Mouse (Mus musculus) adrenal gland, adult 2 months (tissue): ENCODE results near the gene Zbtb12. TPM values are rescaled to one million over a fixed set of nuclear protein-coding genes. Genes with fewer than 3 reads are reported as not detected.
"Not testable (repeated sequence)": the region's sequence is repeated elsewhere in the genome, so short reads cannot be mapped to it uniquely, and the experiment has no call there.

Experiments
- DNase-seq: peaks from one replicate; pipeline ENCODE4 v3.0.0; 2021
- polyA plus RNA-seq: library from polyadenylated mRNA; depleted of rRNA; stranded (reverse); fragments of >200 nt; gene quantifications from 2 replicates; pipeline ENCODE4 v1.2.3, GENCODE M21; 2012
- total RNA-seq, 2 experiments: library from RNA; stranded (reverse); gene quantifications; 2 replicates each; pipeline ENCODE4 v1.2.3; 2021

Gene Zbtb12
- total and polyA plus RNA-seq, 3 experiments, result 10.8 to 21.5 (median 16.1) TPM

DNA sequence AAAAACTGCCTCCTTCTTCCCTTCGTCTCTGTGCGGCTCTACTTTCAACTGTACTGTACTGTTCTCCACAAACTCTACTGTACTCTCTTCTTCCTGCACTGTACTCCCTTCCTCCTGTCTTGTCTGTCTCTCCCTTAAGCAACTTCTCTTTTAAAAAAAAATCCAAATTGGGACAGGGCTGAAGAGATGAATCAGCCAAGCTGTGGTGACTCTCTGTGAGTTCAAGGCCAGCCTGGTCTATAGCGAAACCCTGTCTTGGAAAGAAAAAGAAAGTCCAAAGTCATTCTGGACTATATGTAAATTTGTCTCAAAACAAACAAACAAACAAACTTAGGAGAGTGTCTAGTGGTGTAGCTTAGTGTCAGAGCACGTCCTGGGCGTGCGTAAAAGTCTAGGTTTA, 5.0 kb upstream of the Zbtb12 start:
- peak; percentile 59 for DNase-seq

DNA sequence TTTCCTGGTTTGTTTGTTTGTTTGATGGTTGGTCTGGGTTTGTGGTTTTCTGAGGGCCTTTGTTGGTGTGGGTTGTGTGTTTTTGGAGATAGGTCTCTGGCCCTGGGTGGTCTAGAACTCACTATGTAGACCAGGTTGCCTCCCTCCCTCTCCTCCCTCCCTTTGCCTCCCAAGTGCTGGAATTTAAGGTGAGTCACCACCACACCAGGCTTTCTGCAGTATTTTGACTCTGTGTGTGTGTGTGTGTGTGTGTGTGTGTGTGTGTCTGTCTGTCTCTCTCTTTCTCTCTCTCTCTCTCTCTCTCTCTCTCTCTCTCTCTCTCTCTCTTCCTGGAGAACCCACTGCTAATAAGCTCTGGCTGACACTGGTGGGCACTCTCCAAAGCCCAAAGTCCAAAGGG, 1.9 kb downstream of the Zbtb12 start:
- no peak for DNase-seq

DNA sequence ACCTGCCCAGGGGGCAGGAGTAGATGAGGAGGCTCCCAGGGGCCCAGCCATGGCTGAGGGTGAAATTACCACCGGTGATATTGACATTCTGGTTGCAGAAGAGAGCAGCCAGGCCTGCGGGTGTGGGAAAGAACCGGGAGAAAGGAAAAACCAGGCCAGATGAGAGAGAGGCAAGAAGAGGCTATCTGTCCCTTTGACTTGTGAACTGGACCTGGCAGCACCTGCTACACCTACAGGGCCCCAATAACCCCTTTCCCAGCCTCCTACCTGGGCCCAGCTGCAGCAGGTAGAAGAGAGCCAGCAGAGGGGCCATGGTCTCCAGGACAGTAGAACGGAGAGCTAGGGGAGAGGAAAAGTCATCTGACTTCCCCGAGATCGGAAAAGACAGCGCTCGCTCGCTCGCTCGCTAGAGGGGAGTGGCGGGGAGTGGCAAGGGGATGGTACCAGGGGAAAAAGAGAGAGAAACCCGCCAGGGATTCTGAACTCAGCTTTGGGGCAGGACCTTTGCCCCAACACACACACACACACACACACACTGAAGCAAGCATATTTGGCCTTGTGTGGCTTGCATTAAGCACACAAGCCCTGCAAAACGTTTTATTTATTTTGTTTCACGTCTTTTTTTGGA, 2.5 kb downstream of the Zbtb12 start, which contains the start of gene Gm20547:
TSS of gene Gm20547 (minus strand) at position 360 of the 628 bp plus-strand sequence.
- DNase-seq, result peak; percentile 64

DNA sequence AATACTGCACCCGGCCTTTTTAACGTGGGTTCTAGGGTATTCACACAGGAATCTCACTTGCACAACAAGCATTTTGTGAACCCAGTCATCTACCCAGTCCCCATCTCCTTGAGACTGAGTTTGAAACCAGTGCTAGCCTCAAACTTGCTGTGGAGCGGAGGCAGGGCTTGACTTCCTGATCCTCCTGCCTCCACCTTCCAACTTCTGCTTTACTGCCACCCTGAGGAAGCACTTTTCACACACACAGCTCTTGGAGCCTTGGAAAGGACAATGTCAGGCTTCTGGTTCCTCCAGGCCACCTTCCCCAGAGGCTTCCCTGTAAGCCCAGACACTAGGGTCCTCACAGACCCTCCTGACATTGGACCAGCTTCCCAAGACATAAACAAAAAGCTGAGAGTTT, 4.0 kb downstream of the Zbtb12 start:
- no peak for DNase-seq

DNA sequence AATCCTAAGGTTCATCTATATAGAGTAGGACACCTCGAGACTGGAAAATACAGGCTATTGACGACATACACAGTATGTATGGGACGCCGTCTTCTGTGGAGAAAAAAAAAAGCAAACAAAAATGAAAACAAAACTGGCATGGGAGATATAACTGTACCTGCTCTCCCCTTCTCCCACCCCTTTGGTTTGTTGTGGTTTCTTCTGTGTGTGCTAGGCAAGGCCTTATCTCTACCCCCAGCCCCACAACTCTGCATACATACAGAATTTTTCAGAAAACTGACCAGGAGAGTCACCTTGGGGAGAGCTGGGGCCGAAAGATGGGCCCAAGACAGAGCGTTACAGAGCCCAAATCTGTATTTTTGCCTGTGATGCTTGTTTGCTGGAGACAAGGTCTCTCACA, 5.4 kb downstream of the Zbtb12 start:
- no peak for DNase-seq

DNA sequence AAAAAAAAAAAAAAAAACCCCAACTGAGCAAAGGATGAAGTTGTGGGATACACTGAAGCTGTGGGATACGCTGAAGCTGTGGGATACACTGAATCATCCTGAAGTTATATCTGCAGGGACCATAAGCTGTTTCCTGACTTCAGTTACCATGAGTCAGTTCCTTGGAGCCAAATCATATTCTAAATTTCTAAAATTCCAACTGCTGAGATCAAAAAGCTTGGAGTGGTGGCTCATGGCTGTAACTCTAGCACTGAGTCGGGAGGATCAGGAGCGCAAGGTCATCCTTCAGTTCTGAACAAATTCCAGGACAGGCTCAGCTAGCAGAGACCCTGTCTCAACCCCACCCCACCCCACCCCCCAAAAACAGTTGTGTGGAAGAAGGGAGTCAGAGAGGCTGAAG, 6.3 kb downstream of the Zbtb12 start:
- no peak for DNase-seq

DNA sequence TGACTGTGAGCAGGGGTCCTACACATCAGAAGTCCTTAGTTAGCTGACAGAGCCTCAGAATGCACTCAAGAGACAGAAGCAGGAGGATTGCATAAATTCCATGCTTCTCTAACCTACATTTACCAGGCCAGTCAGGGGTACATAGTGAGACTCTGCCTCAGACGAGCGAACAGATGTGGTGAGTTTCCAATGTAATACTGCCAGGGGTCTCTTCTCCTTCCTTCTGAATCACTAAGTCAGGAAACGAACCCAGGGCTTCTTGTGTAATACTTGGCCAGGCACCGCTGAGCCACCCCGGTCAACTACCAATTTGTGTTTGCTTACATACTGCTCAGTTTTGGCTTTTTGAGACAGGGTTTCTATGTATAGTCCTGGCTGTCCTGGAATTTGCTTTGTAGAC, 8.7 kb downstream of the Zbtb12 start:
- DNase-seq, result no peak

DNA sequence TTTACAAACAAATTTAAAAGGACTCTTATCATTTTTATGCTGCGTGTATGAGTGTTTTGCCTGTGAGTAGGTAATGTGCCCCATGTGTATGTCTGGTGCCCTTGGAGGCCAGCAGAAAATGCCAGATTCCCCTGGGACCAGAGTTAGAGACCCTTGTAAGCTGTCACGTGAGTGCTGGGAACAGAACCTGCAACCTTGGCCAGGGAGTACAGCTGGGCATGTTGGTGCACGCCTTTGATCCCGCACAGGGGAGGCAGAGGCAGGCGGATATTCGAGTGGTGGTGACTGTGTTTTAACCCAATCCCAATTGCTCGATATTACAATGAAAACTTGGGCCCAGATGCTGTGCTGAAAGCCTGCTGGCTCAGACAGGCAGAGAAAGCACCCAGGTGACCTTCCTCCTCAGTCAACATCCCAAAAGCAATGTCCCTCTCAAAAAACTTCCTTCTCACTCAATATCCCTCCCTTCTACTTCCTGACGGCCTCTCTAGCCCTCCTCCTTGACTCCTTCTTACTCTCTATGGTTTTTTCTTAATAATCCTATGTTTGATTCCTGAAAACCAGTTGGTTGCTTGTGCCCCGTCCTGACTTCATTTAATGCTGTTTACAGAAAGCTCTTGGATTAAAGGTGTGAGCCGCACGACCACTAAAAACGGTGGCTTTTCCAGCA, 10.9 kb downstream of the Zbtb12 start:
- DNase-seq, result no peak

DNA sequence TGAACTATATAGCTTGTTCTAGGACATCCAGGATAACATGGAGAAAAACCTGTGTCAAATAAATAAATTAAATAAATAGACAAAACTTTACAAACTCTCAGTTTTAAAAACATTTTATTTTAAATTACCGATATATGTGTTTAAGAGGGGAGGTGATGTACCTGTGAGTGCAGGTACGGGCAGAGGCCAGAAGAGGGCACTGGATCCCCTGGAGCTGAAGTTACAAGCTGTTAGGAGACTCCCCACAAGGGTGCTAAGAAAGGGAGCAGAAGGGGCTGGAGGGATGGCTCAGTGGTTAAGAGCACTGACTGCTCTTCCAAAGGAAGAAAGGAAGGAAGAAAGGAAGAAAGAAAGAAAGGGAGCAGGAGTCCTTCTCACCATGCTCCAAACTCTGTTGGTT, 12.1 kb downstream of the Zbtb12 start:
- no peak for DNase-seq

DNA sequence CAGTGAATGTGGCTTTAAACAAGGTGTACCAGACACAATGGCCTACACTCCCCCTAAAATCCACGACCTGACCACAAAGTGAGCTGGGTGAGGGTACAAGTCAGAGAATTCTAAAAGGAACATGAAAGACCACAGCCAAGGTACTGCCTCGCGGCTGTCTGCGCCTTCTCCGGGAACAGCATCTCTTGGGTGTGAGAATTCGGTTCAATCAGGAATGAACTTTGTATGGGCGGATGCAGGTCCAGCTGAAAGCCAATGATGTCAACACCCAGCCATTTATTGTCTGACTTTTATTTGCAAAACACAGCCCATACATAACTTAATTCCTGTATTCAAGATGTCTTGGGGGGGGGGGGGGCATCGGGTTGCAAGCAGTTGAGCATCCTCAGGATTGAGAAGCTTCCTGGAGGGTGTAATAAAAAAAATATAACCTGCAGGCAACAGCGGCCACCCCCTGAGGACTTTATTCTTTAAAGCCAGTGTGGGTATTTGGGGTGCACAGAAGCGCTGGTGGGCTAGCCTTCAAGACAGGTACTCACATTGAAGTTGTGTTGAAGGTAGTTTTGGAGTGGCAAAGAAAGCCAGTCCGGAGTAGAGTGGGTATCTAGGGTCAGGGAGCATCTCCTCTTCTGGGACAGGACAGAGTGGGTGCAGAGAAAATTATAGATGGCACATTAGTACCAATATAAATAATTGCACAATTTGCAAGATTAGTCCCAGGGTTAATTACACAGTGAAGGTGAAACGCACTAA, 14.0 kb downstream of the Zbtb12 start:
- no peak for DNase-seq

DNA sequence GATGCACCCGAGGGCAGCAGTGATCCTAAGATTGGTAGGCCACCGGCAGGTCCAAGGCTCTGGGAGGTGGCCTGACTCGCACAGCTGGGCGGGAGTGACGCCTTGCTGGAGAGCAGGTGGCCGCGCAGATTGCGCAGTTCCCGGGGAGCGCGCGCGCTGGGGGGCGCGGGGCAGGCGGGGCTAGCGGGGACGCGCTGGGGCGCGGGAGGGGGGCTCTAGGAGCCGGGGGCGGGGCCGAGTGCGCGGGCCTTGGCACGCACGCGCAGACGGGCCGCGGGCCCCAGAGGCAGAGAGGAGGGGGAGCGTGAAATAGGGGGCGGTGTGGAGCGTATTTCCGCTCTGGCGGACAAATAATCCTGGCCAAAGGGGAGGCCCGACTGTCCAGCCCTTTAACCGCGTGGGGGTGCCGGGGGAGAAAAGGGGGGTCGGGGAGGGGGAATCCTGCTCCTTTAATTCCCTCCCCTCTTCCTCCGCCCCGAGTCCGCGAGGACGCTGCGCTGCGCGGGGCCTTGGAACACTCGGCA, 14.9 kb downstream of the Zbtb12 start:
- DNase-seq, result peak; percentile 97

DNA sequence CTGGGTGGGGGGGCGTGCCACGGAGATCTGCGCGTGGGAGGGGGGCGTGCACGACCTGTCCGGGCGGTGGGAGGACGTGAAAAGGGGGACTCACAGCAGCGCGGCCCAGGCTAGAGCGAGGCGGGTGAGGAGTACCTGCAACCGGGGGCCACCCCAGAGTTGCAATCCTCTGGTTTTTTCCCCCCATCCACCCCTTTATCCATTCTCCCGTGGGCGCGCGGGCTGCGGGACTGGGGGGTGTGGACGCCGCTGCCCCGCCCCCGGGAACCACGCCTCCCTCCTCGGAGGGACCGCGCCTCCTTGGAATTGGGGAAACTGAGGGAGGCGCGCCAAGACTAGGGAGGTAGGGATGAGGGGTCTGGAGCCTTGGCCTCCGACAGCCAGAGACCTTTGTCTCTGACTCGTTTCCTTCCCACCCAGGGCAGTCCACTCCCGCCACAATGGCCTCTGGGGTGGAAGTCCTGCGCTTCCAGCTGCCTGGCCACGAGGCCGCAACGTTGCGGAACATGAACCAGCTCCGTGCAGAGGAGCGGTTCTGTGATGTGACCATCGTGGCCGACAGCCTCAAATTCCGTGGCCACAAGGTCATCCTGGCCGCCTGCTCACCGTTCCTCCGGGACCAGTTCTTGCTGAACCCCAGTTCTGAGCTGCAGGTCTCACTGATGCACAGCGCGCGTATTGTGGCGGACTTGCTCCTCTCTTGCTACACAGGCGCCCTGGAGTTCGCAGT, 15.7 kb downstream of the Zbtb12 start:
- DNase-seq, result peak; percentile 84

DNA sequence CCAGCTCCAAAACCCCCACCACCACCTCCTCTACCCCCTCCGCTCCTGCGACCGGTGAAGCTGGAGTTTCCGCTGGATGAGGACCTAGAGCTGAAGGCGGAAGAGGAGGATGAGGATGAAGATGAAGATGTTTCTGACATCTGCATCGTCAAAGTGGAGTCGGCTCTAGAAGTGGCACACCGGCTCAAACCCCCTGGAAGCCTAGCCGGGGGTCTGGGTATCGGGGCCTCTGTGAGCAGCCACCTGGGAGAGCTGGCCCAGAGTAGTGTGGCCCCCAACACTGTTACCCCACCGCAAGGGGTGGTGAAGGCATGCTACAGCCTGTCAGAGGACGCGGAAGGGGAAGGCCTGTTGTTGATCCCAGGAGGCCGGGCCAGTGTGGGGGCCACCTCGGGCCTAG, 16.4 kb downstream of the Zbtb12 start:
- DNase-seq, result no peak

DNA sequence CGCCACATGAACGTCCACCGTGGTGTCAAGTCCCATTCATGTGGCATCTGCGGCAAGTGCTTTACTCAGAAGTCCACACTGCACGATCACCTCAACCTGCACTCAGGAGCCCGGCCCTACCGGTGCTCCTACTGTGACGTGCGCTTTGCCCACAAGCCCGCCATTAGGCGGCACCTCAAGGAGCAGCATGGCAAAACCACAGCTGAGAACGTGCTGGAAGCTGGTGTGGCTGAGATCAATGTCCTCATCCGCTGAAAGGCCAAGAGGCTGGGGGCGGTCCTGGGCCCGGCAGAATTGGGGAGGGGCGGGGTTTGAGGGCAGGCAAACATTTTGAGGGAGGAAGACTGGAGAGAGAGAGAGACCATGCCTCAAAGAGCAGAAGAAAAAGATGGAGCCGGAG, 17.1 kb downstream of the Zbtb12 start:
- DNase-seq, result no peak

DNA sequence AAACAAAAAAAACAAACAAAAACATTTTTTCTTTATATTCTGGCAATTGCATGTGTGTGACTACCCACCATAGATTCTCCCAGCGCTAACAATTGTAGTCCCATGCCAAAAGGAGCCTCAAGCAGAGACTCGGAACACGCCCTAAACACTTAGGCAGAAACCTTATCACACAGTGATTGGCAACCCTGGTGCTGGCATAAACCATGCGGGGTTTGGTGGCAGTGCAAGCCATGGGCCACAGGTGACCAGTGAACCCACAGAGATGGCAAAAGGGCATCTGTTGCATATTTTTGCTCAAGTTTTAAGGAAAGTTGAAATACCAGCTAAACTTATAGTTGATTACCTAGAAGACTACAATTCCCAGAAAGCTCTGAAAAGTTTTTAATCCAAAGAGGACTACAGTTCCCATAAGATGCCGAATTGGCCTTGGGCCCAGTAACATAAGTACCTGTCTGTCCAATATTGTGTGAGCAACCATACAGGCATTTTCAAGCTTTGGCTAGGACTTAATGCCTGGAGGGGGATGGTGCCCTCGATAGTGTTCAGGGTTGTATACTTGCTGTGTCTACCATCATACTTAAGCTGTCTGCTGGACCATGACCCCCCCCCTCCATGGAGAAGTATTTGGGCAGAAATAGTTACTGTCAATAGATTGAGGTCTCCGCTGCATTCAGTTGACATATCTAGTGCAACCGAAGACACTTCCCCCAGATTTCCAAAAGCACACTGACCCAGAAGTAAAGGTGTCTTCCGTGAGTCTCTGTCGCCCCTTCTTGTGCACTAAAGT, 18.3 kb downstream of the Zbtb12 start:
- no peak for DNase-seq

DNA sequence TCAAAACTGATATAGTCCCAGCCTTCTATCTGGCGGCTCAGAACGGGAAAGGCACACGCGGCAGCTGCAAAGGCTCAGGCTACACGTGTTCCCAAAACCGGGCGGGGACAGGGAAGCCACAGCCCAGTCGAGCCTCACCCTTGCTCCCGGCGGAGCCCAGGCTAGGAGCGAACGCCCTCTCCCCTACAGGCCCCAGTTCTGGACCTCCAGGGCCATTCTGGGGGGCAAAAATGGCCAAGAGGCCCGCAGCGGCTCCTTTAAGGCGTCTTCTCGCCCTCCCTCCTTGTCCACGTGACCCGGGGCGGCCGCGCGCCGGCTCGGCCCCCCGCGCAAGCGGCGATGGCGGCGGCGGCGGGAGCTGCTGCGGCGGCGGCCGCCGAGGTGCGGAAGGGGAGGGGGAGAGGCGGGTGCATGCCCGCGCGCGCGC, 18.9 kb downstream of the Zbtb12 start, which contains the start of the genes C2 and Ehmt2:
TSS of gene C2 (minus strand) at position 106 of the 427 bp plus-strand sequence.
TSS of gene Ehmt2 (plus strand) at position 310 of the 427 bp plus-strand sequence.
- peak; percentile 93 for DNase-seq

DNA sequence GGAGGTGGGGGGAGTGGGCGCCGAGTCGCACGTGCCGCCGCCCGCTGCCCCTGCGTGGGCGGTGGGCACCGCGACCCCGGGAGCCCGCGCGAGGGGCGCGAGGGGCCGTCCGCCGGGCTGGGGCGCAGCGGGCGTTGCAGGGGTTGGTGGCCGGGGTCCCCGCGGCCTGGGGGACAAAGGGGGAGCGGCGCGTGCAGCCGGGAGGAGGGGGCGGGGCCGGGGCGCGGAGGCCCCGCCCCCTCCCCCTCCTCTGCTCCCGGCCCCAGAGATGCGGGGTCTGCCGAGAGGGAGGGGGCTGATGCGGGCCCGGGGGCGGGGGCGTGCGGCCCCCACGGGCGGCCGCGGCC, 19.4 kb downstream of the Zbtb12 start:
- no peak for DNase-seq

DNA sequence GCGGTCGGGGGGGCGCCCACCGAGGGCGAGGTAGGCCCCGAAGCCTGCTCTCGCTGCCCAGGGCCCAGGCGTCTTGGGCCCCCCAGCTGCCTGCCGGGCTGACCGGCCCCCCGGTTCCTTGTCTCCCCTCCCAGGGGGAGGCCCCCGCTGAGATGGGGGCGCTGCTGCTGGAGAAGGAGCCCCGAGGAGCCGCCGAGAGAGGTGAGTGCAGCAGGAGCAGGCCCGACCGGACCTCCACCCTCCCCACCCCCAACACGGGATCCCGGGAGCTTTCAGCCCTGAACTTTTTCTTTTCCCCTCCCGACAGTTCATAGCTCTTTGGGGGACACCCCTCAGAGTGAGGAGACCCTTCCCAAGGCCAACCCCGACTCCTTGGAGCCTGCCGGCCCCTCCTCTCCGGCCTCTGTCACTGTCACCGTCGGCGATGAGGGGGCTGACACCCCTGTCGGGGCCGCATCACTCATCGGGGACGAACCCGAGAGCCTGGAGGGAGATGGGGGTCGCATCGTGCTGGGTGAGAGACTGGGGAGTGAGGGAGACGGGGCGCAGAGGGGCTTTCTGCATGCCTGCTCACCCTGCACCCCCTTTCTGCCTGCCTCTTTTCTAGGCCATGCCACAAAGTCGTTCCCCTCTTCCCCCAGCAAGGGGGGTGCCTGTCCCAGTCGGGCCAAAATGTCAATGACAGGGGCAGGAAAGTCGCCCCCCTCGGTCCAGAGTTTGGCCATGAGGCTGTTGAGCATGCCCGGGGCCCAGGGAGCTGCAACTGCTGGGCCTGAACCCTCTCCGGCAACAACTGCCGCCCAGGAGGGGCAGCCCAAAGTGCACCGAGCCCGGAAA, 20.0 kb downstream of the Zbtb12 start:
- DNase-seq, result peak; percentile 82

DNA sequence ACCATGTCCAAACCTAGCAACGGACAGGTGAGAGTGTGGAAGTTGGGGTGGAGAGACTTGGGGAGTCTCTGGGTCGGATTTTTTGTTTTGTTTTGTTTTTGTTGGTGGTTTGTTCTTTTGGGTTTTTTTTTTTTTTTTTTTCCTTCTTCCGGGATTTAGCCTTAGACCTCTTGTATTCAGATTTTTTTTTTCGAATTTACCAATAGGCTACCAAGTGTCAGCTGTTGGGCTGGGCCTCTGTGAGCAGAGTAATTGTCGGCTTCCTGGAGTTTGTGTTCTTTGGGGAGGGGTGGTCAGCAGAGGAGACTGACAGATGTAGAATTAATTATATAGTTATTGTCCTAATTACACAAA, 20.6 kb downstream of the Zbtb12 start:
- no peak for DNase-seq

DNA sequence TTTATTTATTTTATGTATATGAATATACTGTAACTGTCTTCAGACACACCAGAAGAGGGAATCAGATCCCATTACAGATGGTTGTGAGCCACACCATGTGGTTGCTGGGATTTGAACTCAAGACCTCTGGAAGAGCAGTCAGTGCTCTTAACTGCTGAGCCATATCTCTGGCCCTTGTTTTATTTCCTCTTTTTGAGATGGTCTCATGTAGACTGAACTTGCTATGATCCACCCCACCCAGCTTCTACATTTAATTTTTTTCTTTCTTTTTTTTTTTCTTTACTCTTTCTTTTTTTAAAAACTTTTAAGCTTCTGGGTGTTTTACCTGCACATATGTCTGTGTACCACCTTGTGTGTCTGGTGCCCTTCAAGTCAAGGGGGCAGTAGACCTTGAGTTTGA, 21.5 kb downstream of the Zbtb12 start:
- not testable (repeated sequence) for DNase-seq

DNA sequence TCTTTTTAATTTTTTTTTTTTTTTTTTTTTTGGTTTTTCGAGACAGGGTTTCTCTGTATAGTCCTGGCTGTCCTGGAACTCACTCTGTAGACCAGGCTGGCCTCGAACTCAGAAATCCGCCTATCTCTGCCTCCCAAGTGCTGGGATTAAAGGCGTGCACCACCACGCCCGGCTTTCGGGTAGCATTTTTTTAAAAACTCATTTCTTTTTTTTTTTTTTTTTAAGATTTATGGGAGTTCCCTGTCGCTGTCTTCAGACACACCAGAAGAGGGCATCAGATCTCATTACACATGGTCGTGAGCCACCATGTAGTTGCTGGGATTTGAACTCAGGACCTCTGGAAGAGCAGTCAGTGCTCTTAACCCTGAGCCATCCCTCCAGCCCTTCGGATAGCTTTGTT, 22.7 kb downstream of the Zbtb12 start:
- not testable (repeated sequence) for DNase-seq
